Mouse (Mus musculus) lung, embryonic 16.5 days (tissue): Measurements from ENCODE around the gene Fam170b. TPM values are rescaled to one million over a fixed set of nuclear protein-coding genes. Genes with fewer than 3 reads are reported as not detected.

Experiments
- ATAC-seq: fragments of 200-750 bp; cut with Nextera tagmentation; 2 replicates; pipeline ENCODE4 v1.8.0; 2017; ENCODE audit warnings: low read depth, mild to moderate bottlenecking, moderate library complexity
- H3K27ac ChIP-seq: fragments of 300-500 bp; sonication (generic); 2 replicates; pipeline ENCODE4 v1.5.1; 2014; ENCODE audit warnings: mild to moderate bottlenecking, control low read depth, low read length
- H3K27me3 ChIP-seq: fragments of 300-500 bp; sonication (generic); 2 replicates; pipeline ENCODE4 v1.6.1; 2014; ENCODE audit warnings: low read depth, low read length, mixed read lengths; ENCODE audit not compliant: control insufficient read depth, insufficient read depth
- H3K36me3 ChIP-seq: fragments of 300-500 bp; sonication (generic); 2 replicates; pipeline ENCODE4 v1.6.1; 2014; ENCODE audit warnings: low read length; ENCODE audit not compliant: control insufficient read depth, insufficient read depth
- H3K4me1 ChIP-seq: fragments of 300-500 bp; sonication (generic); replicated peaks from 2 replicates; pipeline ENCODE4 v1.6.1; 2014; ENCODE audit warnings: low read length, mixed read lengths; ENCODE audit not compliant: control insufficient read depth, insufficient read depth
- H3K4me2 ChIP-seq: fragments of 300-500 bp; sonication (generic); 2 replicates; pipeline ENCODE4 v1.6.1; 2014; ENCODE audit warnings: low read depth, low read length, control low read depth
- H3K4me3 ChIP-seq: fragments of 300-500 bp; sonication (generic); 2 replicates; pipeline ENCODE4 v1.5.1; 2014; ENCODE audit warnings: mild to moderate bottlenecking, low read length, control low read depth
- H3K9ac ChIP-seq: fragments of 300-500 bp; sonication (generic); 2 replicates; pipeline ENCODE4 v1.6.1; 2014; ENCODE audit warnings: low read length, control low read depth
- H3K9me3 ChIP-seq: fragments of 300-500 bp; sonication (generic); 2 replicates; pipeline ENCODE4 v1.6.1; 2016; ENCODE audit warnings: low read length; ENCODE audit not compliant: control insufficient read depth
- WGBS: fragments of 180-500 bp; shearing (Covaris S2); extraction: QIAGEN DNeasy Blood & Tissue Kit; methylation state at CpG from one replicate; pipeline ENCODE4 v1.1.7; 2014; 5-methylcytosine and 5-hydroxymethylcytosine counted together
- polyA plus RNA-seq: library from polyadenylated mRNA; unstranded; fragments of >200 nt; fragmentation: Nextera tagmentation; extraction: Ambion mirVana; gene quantifications from 2 replicates; pipeline ENCODE4 v1.2.1, GENCODE M21; 2015

Fam170b gene
- polyA plus RNA-seq, 1 experiment from 2014 or later = 0.11 TPM

DNA sequence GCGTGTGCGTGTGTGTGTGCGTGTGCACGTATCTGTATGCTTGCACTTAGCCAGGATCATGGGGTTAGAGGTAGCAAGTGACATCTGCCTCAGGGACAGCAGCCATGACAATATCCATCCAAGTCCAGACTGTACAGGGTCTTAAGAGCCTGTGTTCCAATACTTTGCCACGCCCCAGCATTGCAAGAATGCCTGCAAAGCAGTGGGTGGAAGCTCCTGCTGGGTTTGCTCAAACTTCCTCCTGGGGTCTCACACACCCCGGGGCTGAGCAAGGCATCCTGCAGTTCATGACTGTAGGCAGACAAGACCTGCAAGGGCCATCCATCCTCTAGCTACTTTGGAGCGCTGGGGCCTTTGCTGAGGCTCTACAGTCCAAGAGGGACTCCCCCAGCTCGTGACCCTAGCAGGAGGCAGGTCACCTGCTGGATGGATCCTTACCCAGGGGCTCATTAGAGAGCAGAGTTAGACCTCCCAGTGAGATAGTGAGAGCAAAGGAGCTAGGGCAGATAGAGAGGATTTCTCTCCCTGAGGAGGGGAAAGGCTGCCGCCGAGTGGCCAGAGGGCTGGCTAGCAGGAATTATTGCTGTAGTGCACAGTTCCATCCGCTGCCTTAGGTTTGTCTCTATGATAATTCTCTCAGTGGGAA, 32.6 kb upstream of the Fam170b start:
- no peaks in the 10 kb centered on the region for H3K27me3 ChIP-seq
- 67% methylated on average over 11 of the region's 11 CpGs for WGBS
- ATAC-seq = peak; percentile 38; the same call in 1 of the 2 replicates

DNA sequence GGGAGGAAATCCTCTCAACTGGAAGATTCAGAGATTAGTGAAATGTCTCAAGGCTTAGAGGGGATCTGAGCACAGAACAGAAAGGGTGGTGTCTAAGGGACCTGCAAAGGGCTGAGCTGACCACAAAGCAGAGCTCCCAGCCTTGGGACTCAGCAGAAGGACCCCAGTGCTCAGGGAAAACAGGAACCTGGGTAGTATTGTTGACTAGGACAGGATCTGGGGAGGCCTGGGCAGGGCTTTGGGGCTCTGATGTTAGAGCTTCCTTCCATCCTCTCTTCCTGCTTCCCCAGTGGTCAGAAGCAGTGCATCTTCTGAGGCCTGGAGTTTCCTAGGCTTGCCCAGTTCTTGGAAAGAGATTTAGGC, 32.1 kb upstream of the Fam170b start:
- H3K4me3 ChIP-seq = no peak overlapping the region
- H3K27ac ChIP-seq = no peak overlapping the region
- H3K36me3 ChIP-seq = no peaks in the 10 kb centered on the region
- no peaks in the 10 kb centered on the region for H3K27me3 ChIP-seq
- H3K4me2 ChIP-seq = no peak overlapping the region
- ATAC-seq = no peak
- H3K9ac ChIP-seq = no peak overlapping the region
- no peaks in the 10 kb centered on the region for H3K4me1 ChIP-seq
- H3K9me3 ChIP-seq = no peaks in the 10 kb centered on the region

More for the DNA sequence above, 32.6 kb upstream of the Fam170b start:
- no peaks in the 10 kb centered on the region for H3K9me3 ChIP-seq
- H3K36me3 ChIP-seq = no peaks in the 10 kb centered on the region
- no peak overlapping the region for H3K9ac ChIP-seq
- H3K4me2 ChIP-seq = no peak overlapping the region
- H3K4me3 ChIP-seq = no peak overlapping the region
- no peaks in the 10 kb centered on the region for H3K4me1 ChIP-seq
- no peak overlapping the region for H3K27ac ChIP-seq

DNA sequence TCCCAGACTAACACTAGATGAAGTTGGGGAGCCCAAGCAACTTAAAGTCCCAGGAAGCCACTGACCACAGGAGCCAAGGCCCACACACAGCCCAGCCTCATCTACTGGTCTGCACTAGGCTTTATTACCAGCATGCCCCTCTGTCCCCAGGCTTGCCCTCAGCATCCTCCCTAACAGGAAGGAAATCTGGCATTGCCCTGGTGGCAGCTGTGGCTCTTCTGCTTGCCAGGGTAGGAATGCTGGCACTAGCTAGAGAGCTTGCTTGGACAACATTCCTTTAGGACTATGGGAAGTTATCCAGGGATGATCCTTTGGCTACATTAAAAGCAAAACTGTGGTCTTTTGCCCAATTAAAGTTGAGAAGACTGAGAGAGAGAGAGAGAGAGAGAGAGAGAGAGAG, 23.7 kb upstream of the Fam170b start:
- Histone ChIP-seq H3K27ac (no peak overlapping the region), H3K4me2 (no peak overlapping the region), H3K9ac (no peak overlapping the region), H3K27me3 (no peaks in the 10 kb centered on the region), H3K9me3 (no peaks in the 10 kb centered on the region), H3K4me3 (no peak overlapping the region), H3K36me3 (no peaks in the 10 kb centered on the region), H3K4me1 (peaks cover 3% of the 10 kb centered on the region; the same call in 1 of the 2 replicates)
- no peak for ATAC-seq

DNA sequence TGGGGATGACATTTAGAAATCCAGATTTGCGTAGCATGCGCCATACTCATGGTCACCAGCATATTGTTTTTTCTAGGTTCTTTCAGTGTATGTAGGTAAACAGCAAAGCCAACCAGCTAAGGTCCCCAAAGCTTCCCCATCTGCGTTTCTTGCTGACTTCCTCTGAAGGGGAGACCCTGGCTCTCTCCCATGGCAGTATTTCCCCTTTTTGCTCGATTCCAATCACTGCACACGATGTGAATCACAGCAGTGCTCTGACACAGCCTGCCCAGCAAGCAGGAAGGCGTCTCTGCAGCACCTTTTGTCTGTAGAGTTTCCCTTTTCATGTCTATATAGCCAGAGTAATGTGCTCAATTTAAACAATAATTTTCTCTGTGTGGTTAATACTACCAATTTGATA, 21.3 kb upstream of the Fam170b start:
- Histone ChIP-seq H3K4me2 (no peak overlapping the region), H3K27ac (no peak overlapping the region), H3K4me1 (peaks cover 4% of the 10 kb centered on the region; the same call in 1 of the 2 replicates), H3K4me3 (no peak overlapping the region), H3K27me3 (no peaks in the 10 kb centered on the region), H3K36me3 (no peaks in the 10 kb centered on the region), H3K9me3 (no peaks in the 10 kb centered on the region), H3K9ac (no peak overlapping the region)
- no peak for ATAC-seq
- WGBS = 62% methylated on average over 6 of the region's 6 CpGs

DNA sequence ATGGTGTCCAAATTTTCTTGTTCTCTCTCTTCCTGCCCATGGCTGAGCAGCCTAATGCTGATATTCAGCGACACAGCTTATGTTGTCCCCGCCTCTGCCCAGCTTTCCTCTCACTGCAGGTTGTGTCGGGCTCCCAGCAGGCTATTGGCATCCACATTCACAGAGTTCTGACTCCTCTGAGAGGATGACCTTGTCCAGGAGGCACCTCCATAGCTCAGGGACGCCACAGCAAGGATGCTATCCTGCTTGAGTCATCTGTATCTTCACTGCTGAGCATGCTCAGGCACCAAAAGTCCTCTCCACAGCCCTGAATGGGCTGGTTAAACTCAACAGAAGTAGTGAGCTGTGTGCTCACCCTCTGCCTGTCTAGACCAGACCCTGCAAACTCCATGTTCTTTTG, 18.8 kb upstream of the Fam170b start:
- 0 out of 2 replicates have a peak, but pooled peaks have one; percentile 21 for ATAC-seq
- Histone ChIP-seq H3K9me3 (no peaks in the 10 kb centered on the region), H3K36me3 (no peaks in the 10 kb centered on the region), H3K4me1 (peaks cover 13% of the 10 kb centered on the region), H3K27ac (peak overlapping the region; percentile 25; the same call in 1 of the 2 replicates), H3K27me3 (no peaks in the 10 kb centered on the region), H3K4me2 (no peak overlapping the region), H3K4me3 (no peak overlapping the region), H3K9ac (no peak overlapping the region)
- WGBS = 41% methylated on average over 4 of the region's 4 CpGs

DNA sequence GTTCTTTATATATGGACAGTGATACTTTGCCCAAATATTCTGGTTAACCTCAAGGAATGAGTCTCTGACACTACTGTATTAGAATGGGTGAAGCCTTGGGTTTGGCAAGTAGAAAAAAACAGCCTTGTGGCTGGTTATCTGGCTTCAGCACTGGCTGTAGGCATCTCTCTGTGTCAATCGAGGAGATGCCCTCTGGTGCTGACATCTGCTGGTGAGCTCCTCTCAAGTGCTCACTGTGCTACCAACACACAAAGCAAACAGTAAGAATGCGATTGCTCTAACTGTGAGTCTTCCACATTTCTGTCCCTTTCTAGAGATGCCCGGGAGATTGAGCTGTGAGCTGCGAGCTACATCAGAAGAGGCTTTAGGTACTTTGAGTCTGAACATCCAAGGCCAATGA, 17.2 kb upstream of the Fam170b start:
- Histone ChIP-seq H3K4me1 (peaks cover 13% of the 10 kb centered on the region), H3K4me2 (no peak overlapping the region), H3K27ac (no peak overlapping the region), H3K27me3 (no peaks in the 10 kb centered on the region), H3K9me3 (no peaks in the 10 kb centered on the region), H3K9ac (no peak overlapping the region), H3K4me3 (no peak overlapping the region), H3K36me3 (no peaks in the 10 kb centered on the region)
- ATAC-seq = no peak
- WGBS = 67% methylated on average over 4 of the region's 4 CpGs

DNA sequence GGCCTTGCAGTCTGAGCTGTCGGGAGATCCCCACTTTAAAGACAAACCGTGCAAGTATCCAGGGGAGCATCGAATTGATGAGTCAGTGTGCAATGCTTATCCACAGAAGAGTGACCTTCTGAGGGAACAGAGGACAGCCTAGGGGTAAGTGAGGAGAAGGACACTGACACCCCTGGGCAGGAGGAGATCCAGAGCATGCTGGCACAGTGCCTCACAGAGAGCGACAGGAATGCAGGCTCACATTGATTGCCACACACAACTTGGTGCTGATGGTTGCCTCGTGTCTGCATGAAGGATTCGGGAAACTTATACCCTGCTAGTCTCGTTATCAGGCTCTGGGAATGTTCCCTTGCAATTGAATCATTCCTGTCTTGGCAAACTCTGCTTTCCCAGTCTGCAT, 16.5 kb upstream of the Fam170b start:
- Histone ChIP-seq H3K36me3 (no peaks in the 10 kb centered on the region), H3K9me3 (no peaks in the 10 kb centered on the region), H3K4me2 (no peak overlapping the region), H3K27ac (peak overlapping the region; percentile 25; the same call in 1 of the 2 replicates), H3K9ac (no peak overlapping the region), H3K4me3 (no peak overlapping the region), H3K27me3 (no peaks in the 10 kb centered on the region), H3K4me1 (peaks cover 13% of the 10 kb centered on the region)
- ATAC-seq = peak; percentile 64
- WGBS = 39% methylated on average over 7 of the region's 7 CpGs

DNA sequence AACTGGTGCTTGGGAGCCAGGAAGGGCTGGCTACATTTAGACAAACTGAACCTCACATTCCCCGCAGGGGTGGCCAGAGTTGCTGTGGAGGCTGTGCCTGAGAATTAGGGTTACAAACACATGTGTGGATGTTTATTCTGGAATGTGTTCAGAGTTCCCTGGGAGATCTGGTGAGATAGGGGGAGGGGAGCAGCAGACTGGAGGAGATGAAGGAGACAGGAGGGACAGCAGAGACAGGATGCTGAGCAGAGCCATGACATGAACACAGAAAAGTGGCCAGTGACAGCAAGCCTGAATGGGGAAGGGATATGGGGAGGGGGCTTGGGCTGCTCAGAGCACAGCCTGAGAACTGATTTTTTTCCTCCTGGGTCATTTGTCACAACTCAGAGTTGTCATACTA, 14.5 kb upstream of the Fam170b start:
- ATAC-seq = 0 out of 2 replicates have a peak, but pooled peaks have one; percentile 11
- no peaks in the 10 kb centered on the region for H3K27me3 ChIP-seq
- H3K9me3 ChIP-seq = no peaks in the 10 kb centered on the region
- H3K9ac ChIP-seq = no peak overlapping the region
- H3K27ac ChIP-seq = no peak overlapping the region
- no peak overlapping the region for H3K4me3 ChIP-seq
- peaks cover 19% of the 10 kb centered on the region for H3K4me1 ChIP-seq
- no peaks in the 10 kb centered on the region for H3K36me3 ChIP-seq
- 29% methylated on average over 1 of the region's 1 CpGs for WGBS
- H3K4me2 ChIP-seq = no peak overlapping the region

DNA sequence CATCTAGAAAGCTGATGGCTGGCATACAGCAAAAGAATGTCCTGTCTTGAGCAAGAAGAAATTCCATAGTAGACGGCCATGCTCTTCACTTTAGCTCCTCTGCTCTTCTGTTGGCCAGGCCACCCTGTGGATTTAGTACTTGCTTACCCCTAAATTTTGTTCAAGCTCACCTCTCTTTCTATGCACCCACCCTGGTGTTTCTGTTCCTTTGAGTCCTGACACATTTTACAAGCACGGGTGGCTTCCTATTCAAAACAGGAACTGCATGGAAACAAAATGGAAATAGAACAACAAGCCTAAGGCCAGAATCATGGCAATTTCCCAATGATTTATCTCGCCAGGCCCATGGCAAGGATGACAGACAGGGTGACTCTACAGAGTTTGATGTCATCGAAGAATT, 10.9 kb upstream of the Fam170b start:
- Histone ChIP-seq H3K4me2 (no peak overlapping the region), H3K4me1 (peaks cover 46% of the 10 kb centered on the region), H3K36me3 (no peaks in the 10 kb centered on the region), H3K4me3 (no peak overlapping the region), H3K27ac (no peak overlapping the region), H3K9ac (no peak overlapping the region), H3K27me3 (no peaks in the 10 kb centered on the region), H3K9me3 (no peaks in the 10 kb centered on the region)
- 75% methylated on average over 4 of the region's 4 CpGs for WGBS
- no peak for ATAC-seq

DNA sequence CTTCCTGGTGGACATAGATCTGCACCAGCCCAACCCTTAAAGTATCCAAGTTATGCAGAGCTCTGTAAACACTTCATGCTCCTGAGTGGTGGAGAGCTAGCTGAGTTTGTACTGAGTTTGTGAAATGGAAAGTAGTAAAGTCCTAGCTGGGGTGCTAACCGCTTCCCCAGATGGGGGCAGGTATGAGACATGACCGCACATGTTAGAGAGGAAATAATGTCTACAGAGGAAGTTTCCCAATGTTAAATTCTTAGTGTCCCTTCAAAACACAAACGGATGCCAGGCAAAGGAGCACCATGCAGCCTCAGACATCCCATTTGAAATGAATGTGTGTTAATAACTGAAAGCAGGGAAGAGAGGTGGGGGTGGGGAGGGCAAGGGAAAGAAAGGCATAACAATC, 9.9 kb upstream of the Fam170b start:
- no peaks in the 10 kb centered on the region for H3K27me3 ChIP-seq
- H3K27ac ChIP-seq = 0 out of 2 replicates have a peak overlapping the region, but pooled peaks have one; percentile 12
- ATAC-seq = no peak
- no peak overlapping the region for H3K9ac ChIP-seq
- H3K4me2 ChIP-seq = no peak overlapping the region
- H3K36me3 ChIP-seq = no peaks in the 10 kb centered on the region
- 47% methylated on average over 3 of the region's 3 CpGs for WGBS
- peaks cover 47% of the 10 kb centered on the region for H3K4me1 ChIP-seq
- H3K4me3 ChIP-seq = no peak overlapping the region
- H3K9me3 ChIP-seq = no peaks in the 10 kb centered on the region
